Mouse (Mus musculus): ENCODE measurements at regions not wholly inside any gene's neighbourhood (a gene's known extent, or its start where the extent isn't known, plus 50 kb on each side); places are given as distances from the start of the nearest gene placed in this dataset.

- intact Hi-C loops (cut with DNase I), result no loop called here
- DNase-seq, result no peak
- no peak overlapping the region for H3K27ac ChIP-seq
- no peak overlapping the region for H3K4me3 ChIP-seq
- no peak for TF ChIP-seq CTCF (IDR thresholded peaks at IDR 0.05)
Observed at GRCm38 (mm10) chr19:20035223-20035622, 355.5 kb downstream of the Anxa1 start.

- TF ChIP-seq CTCF (IDR thresholded peaks at IDR 0.05), result no peak
- H3K4me3 ChIP-seq, result no peak overlapping the region
- intact Hi-C loops (cut with DNase I), result no loop called here
- H3K27ac ChIP-seq, result no peak overlapping the region
- DNase-seq, result no peak
Observed at GRCm38 (mm10) chr19:20027667-20028282, 363.0 kb downstream of the Anxa1 start.

- no peak for TF ChIP-seq CTCF (IDR thresholded peaks at IDR 0.05)
- Histone ChIP-seq H3K27ac (no peak overlapping the region), H3K4me3 (no peak overlapping the region)
- DNase-seq, result no peak
- intact Hi-C loops (cut with DNase I), result no loop called here
Observed at GRCm38 (mm10) chr19:20014114-20014513, 376.6 kb downstream of the Anxa1 start.

GRCm38 (mm10) chr19:20009801-20010441, 380.8 kb downstream of the Anxa1 start:
- Histone ChIP-seq H3K27ac (no peak overlapping the region), H3K4me3 (no peak overlapping the region)
- intact Hi-C loops (cut with DNase I), result no loop called here
- no peak for DNase-seq
- no peak for TF ChIP-seq CTCF (IDR thresholded peaks at IDR 0.05)

GRCm38 (mm10) chr19:20005932-20006625, 384.7 kb downstream of the Anxa1 start:
- intact Hi-C loops (cut with DNase I), result no loop called here
- DNase-seq, result no peak
- Histone ChIP-seq H3K4me3 (no peak overlapping the region), H3K27ac (no peak overlapping the region)
- TF ChIP-seq CTCF (IDR thresholded peaks at IDR 0.05), result no peak

GRCm38 (mm10) chr19:19987255-19987654, 403.5 kb downstream of the Anxa1 start:
- no peak for TF ChIP-seq CTCF (IDR thresholded peaks at IDR 0.05)
- intact Hi-C loops (cut with DNase I), result no loop called here
- no peak overlapping the region for H3K4me3 ChIP-seq
- no peak overlapping the region for H3K27ac ChIP-seq
- DNase-seq, result no peak

GRCm38 (mm10) chr19:19978816-19979215, 411.9 kb downstream of the Anxa1 start:
- TF ChIP-seq CTCF (IDR thresholded peaks at IDR 0.05), result no peak
- DNase-seq, result no peak
- no peak overlapping the region for H3K27ac ChIP-seq
- H3K4me3 ChIP-seq, result no peak overlapping the region
- intact Hi-C loops (cut with DNase I), result no loop called here

- intact Hi-C loops (cut with DNase I), result no loop called here
- Histone ChIP-seq H3K4me3 (no peak overlapping the region), H3K27ac (no peak overlapping the region)
- no peak for TF ChIP-seq CTCF (IDR thresholded peaks at IDR 0.05)
- DNase-seq, result no peak
Observed at GRCm38 (mm10) chr19:19977609-19978259, 413.0 kb downstream of the Anxa1 start.

GRCm38 (mm10) chr19:19976776-19977175, 414.0 kb downstream of the Anxa1 start:
- no peak overlapping the region for H3K4me3 ChIP-seq
- TF ChIP-seq CTCF (IDR thresholded peaks at IDR 0.05), result no peak
- no peak overlapping the region for H3K27ac ChIP-seq
- no peak for DNase-seq
- intact Hi-C loops (cut with DNase I), result no loop called here

GRCm38 (mm10) chr19:19969780-19970512, 420.8 kb downstream of the Anxa1 start:
- no peak for DNase-seq
- TF ChIP-seq CTCF (IDR thresholded peaks at IDR 0.05), result no peak
- H3K4me3 ChIP-seq, result no peak overlapping the region
- H3K27ac ChIP-seq, result no peak overlapping the region
- intact Hi-C loops (cut with DNase I), result no loop called here

- DNase-seq, result no peak
- TF ChIP-seq CTCF (IDR thresholded peaks at IDR 0.05), result no peak
- intact Hi-C loops (cut with DNase I), result no loop called here
- H3K27ac ChIP-seq, result no peak overlapping the region
- no peak overlapping the region for H3K4me3 ChIP-seq
Observed at GRCm38 (mm10) chr19:19969335-19969734, 421.4 kb downstream of the Anxa1 start.

- no peak overlapping the region for H3K27ac ChIP-seq
- DNase-seq, result no peak
- no peak overlapping the region for H3K4me3 ChIP-seq
- intact Hi-C loops (cut with DNase I), result no loop called here
- TF ChIP-seq CTCF (IDR thresholded peaks at IDR 0.05), result no peak
Observed at GRCm38 (mm10) chr19:19945247-19945646, 445.5 kb downstream of the Anxa1 start.

Measured in gastrocnemius, adult 2 months (tissue).